Mouse (Mus musculus): ENCODE measurements around the gene Cep128. TPM values are rescaled to one million over a fixed set of nuclear protein-coding genes. Genes with fewer than 3 reads are reported as not detected.

The Cep128 gene
- total and polyA plus RNA-seq, 3 experiments, result 8.9 to 16.1 (median 13.5) TPM

DNA sequence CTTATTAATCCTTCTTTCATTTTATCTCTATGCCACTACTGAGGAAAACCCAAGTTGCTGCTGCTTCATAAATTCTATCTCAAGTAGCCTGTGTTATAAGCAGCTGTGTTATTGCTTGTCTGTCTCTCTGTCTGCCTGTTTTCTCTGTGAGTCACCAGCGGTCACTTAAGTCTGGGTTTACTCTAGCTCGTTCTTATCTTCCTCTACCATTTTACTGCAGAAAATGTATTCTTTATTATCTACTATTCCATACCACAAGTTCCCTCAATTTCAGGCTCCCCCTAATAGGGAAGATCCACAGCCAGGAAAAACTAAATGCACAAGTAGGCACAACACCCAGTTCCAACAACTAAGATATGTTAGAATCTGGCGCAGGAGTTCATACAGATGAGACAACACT lies 178.7 kb downstream of the Cep128 start:
- DNase-seq (ENCODE audit: extremely low read depth), result no peak
- no peak overlapping the region for H3K4me2 ChIP-seq (ENCODE audit: insufficient read depth, low read depth, poor library complexity, severe bottlenecking)
- TF ChIP-seq POLR2AphosphoS2 (IDR thresholded peaks at IDR 0.05; ENCODE audit: low read depth, low read length), result no peak
- TF ChIP-seq MAZ (IDR thresholded peaks at IDR 0.05; ENCODE audit: low read depth, low read length), result no peak
- no peak for TF ChIP-seq SIN3A (IDR thresholded peaks at IDR 0.05; ENCODE audit: low read length)
- TF ChIP-seq ZNF384 (IDR thresholded peaks at IDR 0.05; ENCODE audit: low read depth, low read length), result no peak
- TF ChIP-seq SMC3 (IDR thresholded peaks at IDR 0.05; ENCODE audit: low read depth, low read length), result no peak
- no peak for TF ChIP-seq TBP (conservative IDR thresholded peaks at IDR 0.05; ENCODE audit: low read depth, low read length)
- no peaks in the 10 kb centered on the region for H3K9me3 ChIP-seq (replicated peaks; ENCODE audit: low read length)
- no peaks in the 10 kb centered on the region for H3K4me1 ChIP-seq (ENCODE audit: control insufficient read depth in 1 of 2, insufficient read depth in 2 of 2)
- H3K27ac ChIP-seq (ENCODE audit: insufficient read depth, low read depth), result no peak overlapping the region
- no peak overlapping the region for H3K4me3 ChIP-seq (replicated peaks in 1 of 3; ENCODE audit: low read depth in 2 of 3, low read length in 2 of 3, poor library complexity in 1 of 3)
- in situ Hi-C loops (cut with MboI; ENCODE audit: low pct_ligation_motif_present, low pct_unique_long_range_greater_than_20kb, low sequenced_read_pairs), result no loop called here
- H3K27me3 ChIP-seq (replicated peaks), result no peaks in the 10 kb centered on the region
- dilution Hi-C loops (cut with MboI; ENCODE audit: extremely low pct_ligation_motif_present, extremely low pct_unique_long_range_greater_than_20kb, low sequenced_read_pairs), result no loop called here
- no peak overlapping the region for H3K9ac ChIP-seq (ENCODE audit: insufficient read depth, low read depth)
- H3K36me3 ChIP-seq (replicated peaks in 1 of 2; ENCODE audit: control insufficient read depth in 1 of 2, insufficient read depth in 1 of 2, low read length in 1 of 2), result peaks cover 0 to 10% of the 10 kb centered on the region in 2 experiments
- H3K79me2 ChIP-seq (replicated peaks; ENCODE audit: control insufficient read depth, extremely low read depth, insufficient read depth, poor library complexity, severe bottlenecking), result no peaks in the 10 kb centered on the region

DNA sequence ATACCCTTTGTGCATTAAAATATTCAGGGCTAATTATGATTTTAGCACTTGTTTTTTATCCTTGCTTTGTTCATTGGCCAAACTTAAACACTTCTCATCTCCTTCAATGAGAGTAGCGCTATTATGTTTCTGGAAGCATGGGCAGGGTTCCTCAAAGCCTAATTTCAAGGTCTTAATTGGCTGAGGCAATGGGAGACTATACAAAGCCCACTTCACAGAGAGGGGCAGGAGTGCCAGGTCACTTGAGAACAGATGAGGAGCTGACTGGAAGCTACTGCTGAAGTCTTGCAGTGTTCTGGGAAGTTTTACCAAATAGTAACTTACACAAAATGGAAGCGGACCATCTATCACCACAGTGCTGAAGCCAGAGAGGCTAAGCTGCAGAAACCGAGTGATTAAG lies 179.9 kb downstream of the Cep128 start:
- no peak overlapping the region for H3K4me2 ChIP-seq (ENCODE audit: insufficient read depth, low read depth, poor library complexity, severe bottlenecking)
- no peak overlapping the region for H3K9ac ChIP-seq (ENCODE audit: insufficient read depth, low read depth)
- TF ChIP-seq JUN (IDR thresholded peaks at IDR 0.05; ENCODE audit: insufficient read depth, low read depth, low read length) (no peak), EP300 (IDR thresholded peaks at IDR 0.05; ENCODE audit: low read length) (no peak), MYC (IDR thresholded peaks at IDR 0.05; ENCODE audit: low read depth, low read length) (no peak), POLR2AphosphoS2 (IDR thresholded peaks at IDR 0.05; ENCODE audit: low read depth, low read length) (no peak), USF1 (IDR thresholded peaks at IDR 0.05; ENCODE audit: low read depth, low read length) (no peak), ZKSCAN1 (IDR thresholded peaks at IDR 0.05; ENCODE audit: borderline replicate concordance, low read depth, low read length) (no peak), GABPA (IDR thresholded peaks at IDR 0.05; ENCODE audit: insufficient replicate concordance, low read depth, low read length) (no peak), ZMIZ1 (IDR thresholded peaks at IDR 0.05; ENCODE audit: low read depth, low read length) (no peak), HCFC1 (IDR thresholded peaks at IDR 0.05; ENCODE audit: low read depth, low read length) (no peak), CHD1 (IDR thresholded peaks at IDR 0.05; ENCODE audit: low read depth, low read length) (no peak), POLR2A (IDR thresholded peaks at IDR 0.05; ENCODE audit: low read depth, low read length) (no peak)
- no peaks in the 10 kb centered on the region for H3K9me3 ChIP-seq (replicated peaks; ENCODE audit: low read length)
- no peak overlapping the region for H3K27ac ChIP-seq (ENCODE audit: insufficient read depth, low read depth)
- dilution Hi-C loops (cut with MboI; ENCODE audit: extremely low pct_ligation_motif_present, extremely low pct_unique_long_range_greater_than_20kb, low sequenced_read_pairs), result no loop called here
- no peaks in the 10 kb centered on the region for H3K4me1 ChIP-seq (ENCODE audit: control insufficient read depth in 1 of 2, insufficient read depth in 2 of 2)
- no peaks in the 10 kb centered on the region for H3K79me2 ChIP-seq (replicated peaks; ENCODE audit: control insufficient read depth, extremely low read depth, insufficient read depth, poor library complexity, severe bottlenecking)
- H3K4me3 ChIP-seq (replicated peaks in 1 of 3; ENCODE audit: low read depth in 2 of 3, low read length in 2 of 3, poor library complexity in 1 of 3), result no peak overlapping the region
- H3K27me3 ChIP-seq (replicated peaks), result no peaks in the 10 kb centered on the region
- DNase-seq (ENCODE audit: extremely low read depth), result no peak
- in situ Hi-C loops (cut with MboI; ENCODE audit: low pct_ligation_motif_present, low pct_unique_long_range_greater_than_20kb, low sequenced_read_pairs), result no loop called here
- peaks cover 0 to 10% of the 10 kb centered on the region in 2 experiments for H3K36me3 ChIP-seq (replicated peaks in 1 of 2; ENCODE audit: control insufficient read depth in 1 of 2, insufficient read depth in 1 of 2, low read length in 1 of 2)
